Mouse (Mus musculus) midbrain, embryonic 11.5 days (tissue): ENCODE measurements at regions not wholly inside any gene's neighbourhood (a gene's known extent, or its start where the extent isn't known, plus 50 kb on each side); places are given as distances from the start of the nearest gene placed in this dataset.

Source experiments
- ATAC-seq: fragments of 200-750 bp; cut with Nextera tagmentation; 2 replicates; pipeline ENCODE4 v1.8.0; 2017; ENCODE audit warnings: moderate TSS enrichment, moderate library complexity; ENCODE audit not compliant: low FRiP score
- DNase-seq: peaks from one replicate; pipeline ENCODE4 v3.0.0; 2015; ENCODE audit warnings: low spot score; ENCODE audit errors: missing footprints
- H3K27ac ChIP-seq: fragments of 300-500 bp; sonication (generic); 2 replicates; pipeline ENCODE4 v1.5.1; 2014; ENCODE audit warnings: low read depth, low read length
- H3K27me3 ChIP-seq: fragments of 300-500 bp; sonication (generic); 2 replicates; pipeline ENCODE4 v1.6.1; 2014; ENCODE audit warnings: mild to moderate bottlenecking, low read length, moderate library complexity, mixed read lengths; ENCODE audit not compliant: control insufficient read depth, insufficient read depth
- H3K36me3 ChIP-seq: fragments of 300-500 bp; sonication (generic); 2 replicates; pipeline ENCODE4 v1.6.1; 2014; ENCODE audit warnings: mild to moderate bottlenecking, low read length, moderate library complexity, mixed read lengths; ENCODE audit not compliant: control insufficient read depth, insufficient read depth
- H3K4me1 ChIP-seq: fragments of 300-500 bp; sonication (generic); 2 replicates; pipeline ENCODE4 v1.6.1; 2014; ENCODE audit warnings: low read length; ENCODE audit not compliant: control insufficient read depth, insufficient read depth
- H3K4me2 ChIP-seq: fragments of 300-500 bp; sonication (generic); 2 replicates; pipeline ENCODE4 v1.6.1; 2014; ENCODE audit warnings: mild to moderate bottlenecking, moderate library complexity
- H3K4me3 ChIP-seq: fragments of 300-500 bp; sonication (generic); 2 replicates; pipeline ENCODE4 v1.5.1; 2014; ENCODE audit warnings: low read depth, low read length
- H3K9ac ChIP-seq: fragments of 300-500 bp; sonication (generic); 2 replicates; pipeline ENCODE4 v1.6.1; 2014; ENCODE audit warnings: low read length
- H3K9me3 ChIP-seq: fragments of 300-500 bp; sonication (generic); 2 replicates; pipeline ENCODE4 v1.6.1; 2016; ENCODE audit warnings: low read length; ENCODE audit not compliant: control insufficient read depth
- WGBS: fragments of 180-500 bp; shearing (Covaris S2); extraction: QIAGEN DNeasy Blood & Tissue Kit; methylation state at CpG from one replicate; pipeline ENCODE4 v1.1.7; 2014; 5-methylcytosine and 5-hydroxymethylcytosine counted together

- no peak overlapping the region for H3K4me2 ChIP-seq
- no peak overlapping the region for H3K4me3 ChIP-seq
- peaks cover 2% of the 10 kb centered on the region for H3K4me1 ChIP-seq
- peak; percentile 85 for DNase-seq
- H3K27me3 ChIP-seq = no peaks in the 10 kb centered on the region
- no peak for ATAC-seq
- H3K9ac ChIP-seq = no peak overlapping the region
- no peak overlapping the region for H3K27ac ChIP-seq
- 27% methylated on average over 14 of the region's 15 CpGs for WGBS
- peaks cover 3% of the 10 kb centered on the region; the same call in 1 of the 2 replicates for H3K9me3 ChIP-seq
- H3K36me3 ChIP-seq = no peaks in the 10 kb centered on the region
These were observed 171.2 kb upstream of the Habp2 start for GRCm38 (mm10) chr19:56115552-56116284.

- 74% methylated on average over 7 of the region's 7 CpGs for WGBS
- Histone ChIP-seq H3K9me3 (peaks cover 3% of the 10 kb centered on the region; the same call in 1 of the 2 replicates), H3K4me2 (no peak overlapping the region), H3K4me3 (no peak overlapping the region), H3K4me1 (peaks cover 2% of the 10 kb centered on the region), H3K27ac (no peak overlapping the region), H3K9ac (no peak overlapping the region), H3K27me3 (no peaks in the 10 kb centered on the region), H3K36me3 (no peaks in the 10 kb centered on the region)
- peak; percentile 85 for DNase-seq
- ATAC-seq = no peak
These were observed 170.7 kb upstream of the Habp2 start for GRCm38 (mm10) chr19:56116285-56116680.

- no peak for ATAC-seq
- Histone ChIP-seq H3K27me3 (no peaks in the 10 kb centered on the region), H3K9ac (no peak overlapping the region), H3K27ac (no peak overlapping the region), H3K36me3 (no peaks in the 10 kb centered on the region), H3K4me3 (no peak overlapping the region), H3K9me3 (peaks cover 10% of the 10 kb centered on the region), H3K4me1 (peaks cover 2% of the 10 kb centered on the region; the same call in 1 of the 2 replicates), H3K4me2 (no peak overlapping the region)
- no peak for DNase-seq
- 94% methylated on average over 7 of the region's 7 CpGs for WGBS
These were observed 166.2 kb upstream of the Habp2 start for GRCm38 (mm10) chr19:56120723-56121122.

GRCm38 (mm10) chr19:56122186-56122585 lies 164.8 kb upstream of the Habp2 start:
- peaks cover 10% of the 10 kb centered on the region for H3K9me3 ChIP-seq
- no peaks in the 10 kb centered on the region for H3K27me3 ChIP-seq
- DNase-seq (peak; percentile 41), ATAC-seq (no peak)
- H3K4me3 ChIP-seq = no peak overlapping the region
- H3K4me2 ChIP-seq = no peak overlapping the region
- WGBS = 92% methylated on average over 5 of the region's 5 CpGs
- no peaks in the 10 kb centered on the region for H3K36me3 ChIP-seq
- no peak overlapping the region for H3K27ac ChIP-seq
- H3K4me1 ChIP-seq = no peaks in the 10 kb centered on the region
- H3K9ac ChIP-seq = no peak overlapping the region

- peak; percentile 88 for DNase-seq
- Histone ChIP-seq H3K27me3 (no peaks in the 10 kb centered on the region; the same call in 1 of the 2 replicates), H3K27ac (no peak overlapping the region), H3K4me2 (no peak overlapping the region), H3K9ac (no peak overlapping the region; the same call in 1 of the 2 replicates), H3K36me3 (no peaks in the 10 kb centered on the region), H3K4me3 (no peak overlapping the region), H3K9me3 (no peaks in the 10 kb centered on the region), H3K4me1 (peaks cover 27% of the 10 kb centered on the region)
- 70% methylated on average over 5 of the region's 5 CpGs for WGBS
- ATAC-seq = no peak
These were observed 155.4 kb upstream of the Habp2 start for GRCm38 (mm10) chr19:56131556-56131955.

- Histone ChIP-seq H3K4me3 (no peak overlapping the region), H3K9ac (no peak overlapping the region; the same call in 1 of the 2 replicates), H3K4me1 (peaks cover 27% of the 10 kb centered on the region), H3K27ac (peak overlapping the region; percentile 10; the same call in 1 of the 2 replicates), H3K4me2 (peak overlapping the region; percentile 8; the same call in 1 of the 2 replicates), H3K27me3 (no peaks in the 10 kb centered on the region; the same call in 1 of the 2 replicates), H3K9me3 (no peaks in the 10 kb centered on the region), H3K36me3 (no peaks in the 10 kb centered on the region)
- peak; percentile 91 for DNase-seq
- WGBS = under 1% methylated on average over 7 of the region's 7 CpGs
- no peak for ATAC-seq
These were observed 153.9 kb upstream of the Habp2 start for GRCm38 (mm10) chr19:56132911-56133562.

GRCm38 (mm10) chr19:56133565-56133964 lies 153.4 kb upstream of the Habp2 start:
- WGBS = 7% methylated on average over 5 of the region's 5 CpGs
- peaks cover 27% of the 10 kb centered on the region for H3K4me1 ChIP-seq
- no peaks in the 10 kb centered on the region for H3K9me3 ChIP-seq
- peak overlapping the region; percentile 8; the same call in 1 of the 2 replicates for H3K4me2 ChIP-seq
- peak; percentile 66 for ATAC-seq
- H3K27ac ChIP-seq = 0 out of 2 replicates have a peak overlapping the region, but pooled peaks have one; percentile 4
- H3K9ac ChIP-seq = no peak overlapping the region
- DNase-seq = peak; percentile 93
- H3K4me3 ChIP-seq = no peak overlapping the region
- no peaks in the 10 kb centered on the region; the same call in 1 of the 2 replicates for H3K27me3 ChIP-seq
- no peaks in the 10 kb centered on the region for H3K36me3 ChIP-seq

GRCm38 (mm10) chr19:56134081-56134818 lies 152.7 kb upstream of the Habp2 start:
- H3K27ac ChIP-seq = no peak overlapping the region; the same call in 1 of the 2 replicates
- H3K4me2 ChIP-seq = peak overlapping the region; percentile 8; the same call in 1 of the 2 replicates
- peaks cover 27% of the 10 kb centered on the region for H3K4me1 ChIP-seq
- H3K9ac ChIP-seq = no peak overlapping the region
- DNase-seq (peak; percentile 96), ATAC-seq (peak; percentile 92)
- H3K27me3 ChIP-seq = no peaks in the 10 kb centered on the region; the same call in 1 of the 2 replicates
- 14% methylated on average over 17 of the region's 17 CpGs for WGBS
- H3K4me3 ChIP-seq = no peak overlapping the region
- no peaks in the 10 kb centered on the region for H3K36me3 ChIP-seq
- no peaks in the 10 kb centered on the region for H3K9me3 ChIP-seq
